Mouse (Mus musculus) lung, postnatal 0 days (tissue): ENCODE measurements at regions not wholly inside any gene's neighbourhood (a gene's known extent, or its start where the extent isn't known, plus 50 kb on each side); places are given as distances from the start of the nearest gene placed in this dataset.
A peak's percentile ranks its signal among the peaks of the same experiment; 100 is the strongest.

Source experiments
- ATAC-seq: fragments of 200-750 bp; cut with Nextera tagmentation; 2 replicates; pipeline ENCODE4 v1.8.0; 2017; ENCODE audit warnings: moderate library complexity
- DNase-seq: peaks from one replicate; pipeline ENCODE4 v3.0.0-alpha.2; 2016; ENCODE audit warnings: low spot score
- H3K27ac ChIP-seq: fragments of 300-500 bp; sonication (generic); 2 replicates; pipeline ENCODE4 v1.5.1; 2014; ENCODE audit warnings: antibody characterized with exemption, mild to moderate bottlenecking, low read length, mixed read lengths
- H3K27me3 ChIP-seq: fragments of 300-500 bp; sonication (generic); replicated peaks from 2 replicates; pipeline ENCODE4 v1.6.1; 2014; ENCODE audit warnings: low read length, mixed read lengths; ENCODE audit not compliant: insufficient read depth
- H3K36me3 ChIP-seq: fragments of 300-500 bp; sonication (generic); 2 replicates; pipeline ENCODE4 v1.6.1; 2014; ENCODE audit warnings: low read length, mixed read lengths; ENCODE audit not compliant: insufficient read depth
- H3K4me1 ChIP-seq: fragments of 300-500 bp; sonication (generic); 2 replicates; pipeline ENCODE4 v1.6.1; 2014; ENCODE audit warnings: antibody characterized with exemption, low read depth, low read length, mixed read lengths; ENCODE audit not compliant: insufficient read depth
- H3K4me2 ChIP-seq: fragments of 300-500 bp; sonication (generic); replicated peaks from 2 replicates; pipeline ENCODE4 v1.6.1; 2014; ENCODE audit warnings: low read depth, mild to moderate bottlenecking, low read length, moderate library complexity, mixed read lengths
- H3K4me3 ChIP-seq: fragments of 300-500 bp; sonication (generic); 2 replicates; pipeline ENCODE4 v1.5.1; 2014; ENCODE audit warnings: low read depth, low read length
- H3K9ac ChIP-seq: fragments of 300-500 bp; sonication (generic); replicated peaks from 2 replicates; pipeline ENCODE4 v1.6.1; 2014; ENCODE audit warnings: low read depth, mild to moderate bottlenecking
- H3K9me3 ChIP-seq: fragments of 300-500 bp; sonication (generic); 2 replicates; pipeline ENCODE4 v1.6.1; 2016; ENCODE audit warnings: low read length, mixed read lengths
- CTCF ChIP-seq: IDR thresholded peaks from 2 replicates; pipeline ENCODE4 v1.5.1; 2016; ENCODE audit warnings: antibody characterized with exemption, mild to moderate bottlenecking
- EP300 ChIP-seq: IDR thresholded peaks from 2 replicates; pipeline ENCODE4 v1.6.1; 2016; ENCODE audit warnings: antibody characterized with exemption, mild to moderate bottlenecking, control low read depth
- WGBS: fragments of 180-500 bp; shearing (Covaris S2); extraction: QIAGEN DNeasy Blood & Tissue Kit; methylation state at CpG from one replicate; pipeline ENCODE4 v1.1.7; 2014; 5-methylcytosine and 5-hydroxymethylcytosine counted together

DNA sequence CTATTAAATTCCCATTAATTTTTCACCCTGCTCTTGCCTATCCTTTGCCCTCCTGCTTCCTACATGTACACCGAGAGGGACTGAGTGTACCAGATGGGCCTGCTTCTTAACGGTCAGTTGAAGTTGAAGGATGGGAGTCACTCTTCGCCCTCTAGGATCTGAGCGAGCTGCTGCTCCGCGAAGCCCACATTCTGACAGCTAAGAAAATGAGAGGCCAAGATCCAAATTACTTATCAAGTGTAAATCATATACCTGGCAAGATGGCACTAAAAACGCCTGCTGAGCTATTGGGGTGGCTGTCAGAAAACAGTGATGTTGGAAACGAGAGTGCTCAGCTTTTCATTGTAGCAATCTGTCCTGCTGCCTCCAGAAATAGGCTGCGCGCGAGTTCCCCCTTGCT, 722.4 kb downstream of the Robo2 start:
- no peak for TF ChIP-seq EP300
- TF ChIP-seq CTCF: no peak
- DNase-seq (no peak), ATAC-seq (no peak)
- Histone ChIP-seq H3K4me3 (no peak overlapping the region), H3K4me2 (no peak overlapping the region), H3K9ac (no peak overlapping the region), H3K27ac (no peak overlapping the region), H3K36me3 (no peaks in the 10 kb centered on the region), H3K4me1 (no peaks in the 10 kb centered on the region), H3K27me3 (no peaks in the 10 kb centered on the region), H3K9me3 (no peaks in the 10 kb centered on the region)
- 77% methylated on average over 11 of the region's 11 CpGs for WGBS

DNA sequence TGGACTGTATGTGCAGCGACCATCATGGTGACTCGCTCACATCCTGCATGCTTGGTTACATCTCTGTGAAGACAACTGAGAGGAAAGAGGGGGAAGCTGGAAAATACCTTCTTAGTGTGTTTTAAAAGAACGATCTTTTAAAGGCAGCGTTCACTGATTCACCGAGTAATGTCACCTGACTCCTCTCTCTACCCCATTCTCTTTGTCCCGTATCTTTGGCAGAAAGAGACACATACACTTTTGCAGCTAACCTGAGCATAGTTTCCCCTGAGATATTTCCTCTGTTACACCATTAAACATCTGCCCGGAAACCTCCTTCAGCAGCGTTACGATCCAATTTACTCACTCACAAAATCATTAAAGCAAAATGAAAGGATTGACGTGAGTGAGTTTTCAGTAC, 731.8 kb downstream of the Robo2 start:
- no peaks in the 10 kb centered on the region for H3K9me3 ChIP-seq
- no peaks in the 10 kb centered on the region for H3K4me1 ChIP-seq
- H3K27me3 ChIP-seq: no peaks in the 10 kb centered on the region
- H3K9ac ChIP-seq: no peak overlapping the region
- TF ChIP-seq EP300 (no peak), CTCF (no peak)
- DNase-seq: no peak
- H3K4me2 ChIP-seq: no peak overlapping the region
- WGBS: 89% methylated on average over 10 of the region's 10 CpGs
- ATAC-seq: no peak
- H3K36me3 ChIP-seq: no peaks in the 10 kb centered on the region
- no peak overlapping the region for H3K4me3 ChIP-seq
- H3K27ac ChIP-seq: no peak overlapping the region

DNA sequence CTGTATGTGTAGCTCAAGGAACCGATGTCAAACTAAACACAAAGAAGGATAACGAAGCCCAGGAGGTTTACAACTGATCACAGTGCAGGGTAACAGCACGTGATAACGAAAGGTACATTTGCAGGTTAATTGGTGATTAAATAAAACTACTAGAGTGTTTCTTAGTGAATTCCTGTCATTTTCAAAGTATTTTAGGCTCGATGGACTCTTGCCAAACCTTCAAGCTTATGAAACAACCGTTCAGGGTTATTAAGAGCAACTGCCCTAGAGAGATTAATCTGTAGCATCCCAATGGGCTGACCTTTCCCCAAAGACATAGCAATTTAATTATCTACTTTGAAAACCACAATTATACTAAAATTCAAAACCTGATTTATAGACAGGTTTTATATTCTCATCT, 741.1 kb downstream of the Robo2 start:
- no peak for ATAC-seq
- Histone ChIP-seq H3K27ac (no peak overlapping the region), H3K36me3 (no peaks in the 10 kb centered on the region), H3K4me1 (no peaks in the 10 kb centered on the region), H3K4me3 (no peak overlapping the region), H3K27me3 (no peaks in the 10 kb centered on the region), H3K4me2 (no peak overlapping the region), H3K9me3 (no peaks in the 10 kb centered on the region), H3K9ac (no peak overlapping the region)
- 61% methylated on average over 6 of the region's 6 CpGs for WGBS
- no peak for DNase-seq
- TF ChIP-seq EP300 (no peak), CTCF (no peak)

DNA sequence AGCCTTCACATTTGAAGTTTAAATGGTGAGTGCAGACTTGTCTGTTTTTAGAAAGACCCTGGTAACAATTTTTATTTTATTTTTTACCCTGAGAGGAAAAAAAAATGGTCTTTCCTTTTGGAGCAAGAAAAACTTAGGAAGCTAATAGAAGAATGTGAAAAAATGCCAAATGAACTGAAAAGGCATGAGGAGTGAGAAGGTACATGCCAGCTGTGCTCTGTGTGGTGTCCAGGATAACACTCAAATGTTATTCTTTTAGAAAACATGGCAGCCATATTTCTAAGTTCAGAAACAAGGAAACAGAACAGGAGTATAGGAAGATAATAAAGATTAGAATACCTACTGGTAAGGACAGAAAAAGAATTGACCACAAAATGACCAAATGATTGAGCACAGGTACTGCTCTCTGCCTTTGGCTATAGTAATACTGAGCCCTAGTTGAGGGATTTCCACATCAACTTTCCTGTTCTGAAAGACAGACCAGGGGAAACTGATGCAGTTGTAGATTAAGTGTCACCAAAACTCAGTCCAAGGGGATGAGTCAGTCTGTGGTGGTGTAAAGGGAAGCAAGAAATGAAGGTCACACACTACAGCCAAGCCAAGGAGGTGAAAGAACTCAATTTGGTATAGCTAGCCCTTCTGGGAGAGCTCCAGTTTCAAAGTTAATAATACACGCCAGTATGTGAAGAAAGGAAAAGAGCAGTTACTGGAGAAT, 758.5 kb downstream of the Robo2 start:
- Histone ChIP-seq H3K36me3 (no peaks in the 10 kb centered on the region), H3K27ac (no peak overlapping the region), H3K9ac (no peak overlapping the region), H3K4me3 (no peak overlapping the region), H3K9me3 (no peaks in the 10 kb centered on the region), H3K4me1 (no peaks in the 10 kb centered on the region), H3K4me2 (no peak overlapping the region), H3K27me3 (no peaks in the 10 kb centered on the region)
- 74% methylated on average over 1 of the region's 1 CpGs for WGBS
- peak; percentile 55 for DNase-seq
- TF ChIP-seq EP300 (peak; percentile 37; the same call in 1 of the 2 replicates), CTCF (no peak)
- peak; percentile 32; the same call in 1 of the 2 replicates for ATAC-seq

DNA sequence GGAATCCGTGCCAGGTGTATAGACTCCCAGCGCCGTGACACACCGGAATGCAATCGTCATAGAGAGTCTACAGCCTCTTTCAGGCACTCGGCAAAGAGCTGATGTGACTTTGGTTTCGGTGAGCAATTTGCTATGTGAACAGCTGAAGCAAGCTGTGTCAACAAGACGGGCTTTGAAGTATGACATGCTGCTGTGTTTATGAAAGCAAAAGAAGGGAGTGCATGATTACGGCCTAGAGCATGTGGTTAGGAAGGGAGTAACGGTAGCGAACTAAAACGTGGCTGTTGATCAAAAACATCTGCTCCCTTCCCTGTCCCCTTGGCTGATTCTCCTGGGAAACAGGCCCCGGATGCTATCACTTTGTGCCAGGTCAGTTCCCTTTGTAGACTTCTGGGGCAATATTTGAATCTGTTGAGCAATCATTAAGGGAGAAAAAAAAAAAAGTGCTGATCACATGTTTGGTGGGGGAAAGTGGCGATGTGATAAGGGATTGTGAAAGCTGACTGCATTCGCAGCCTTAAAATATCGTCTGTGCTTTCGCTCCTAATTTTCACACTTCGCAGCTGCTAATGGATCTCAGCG, 764.3 kb downstream of the Robo2 start:
- Histone ChIP-seq H3K4me2 (peak overlapping the region; percentile 36), H3K4me3 (peak overlapping the region; percentile 17; the same call in 1 of the 2 replicates), H3K36me3 (no peaks in the 10 kb centered on the region), H3K27ac (peak overlapping the region; percentile 47; the same call in 1 of the 2 replicates), H3K4me1 (no peaks in the 10 kb centered on the region), H3K9ac (no peak overlapping the region), H3K27me3 (no peaks in the 10 kb centered on the region), H3K9me3 (no peaks in the 10 kb centered on the region)
- ATAC-seq (peak; percentile 97), DNase-seq (peak; percentile 91)
- WGBS: 37% methylated on average over 19 of the region's 19 CpGs
- peak; percentile 86 for TF ChIP-seq EP300
- no peak for TF ChIP-seq CTCF

DNA sequence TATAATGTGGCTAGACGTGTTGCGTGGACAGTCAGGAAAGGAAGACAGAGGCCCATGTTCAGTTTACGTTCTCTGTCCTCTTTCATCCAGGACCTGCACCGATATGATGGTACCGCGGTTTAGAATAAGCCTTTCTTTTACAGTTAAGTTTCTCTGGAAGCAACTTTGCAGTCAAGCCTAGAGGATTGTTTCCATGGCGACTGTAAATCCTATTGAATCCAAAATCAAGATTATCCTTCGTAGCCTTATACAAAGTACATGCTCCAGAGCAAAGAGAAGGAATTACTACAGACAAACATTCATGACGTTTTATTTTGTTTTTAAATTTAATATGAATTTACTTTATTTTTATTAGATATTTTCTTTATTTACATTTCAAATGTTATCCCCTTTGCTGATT, 798.6 kb downstream of the Robo2 start:
- Histone ChIP-seq H3K4me3 (no peak overlapping the region), H3K27me3 (no peaks in the 10 kb centered on the region), H3K9me3 (no peaks in the 10 kb centered on the region), H3K36me3 (no peaks in the 10 kb centered on the region), H3K4me2 (no peak overlapping the region), H3K9ac (no peak overlapping the region), H3K4me1 (no peaks in the 10 kb centered on the region), H3K27ac (no peak overlapping the region)
- WGBS: 91% methylated on average over 9 of the region's 9 CpGs
- TF ChIP-seq CTCF (no peak), EP300 (no peak)
- no peak for ATAC-seq
- DNase-seq: no peak
